Mouse (Mus musculus) forebrain, embryonic 13.5 days (tissue): Measurements from ENCODE around the gene Olfr1465. TPM values are rescaled to one million over a fixed set of nuclear protein-coding genes. Genes with fewer than 3 reads are reported as not detected.

Experiments
- ATAC-seq: fragments of 200-750 bp; cut with Nextera tagmentation; 2 replicates; pipeline ENCODE4 v1.8.0; 2017
- H3K27ac ChIP-seq: fragments of 300-500 bp; sonication (generic); 2 replicates; pipeline ENCODE4 v1.5.1; 2015; ENCODE audit warnings: inconsistent platforms, mild to moderate bottlenecking, moderate library complexity
- H3K27me3 ChIP-seq: fragments of 300-500 bp; sonication (generic); 2 replicates; pipeline ENCODE4 v1.6.1; 2015; ENCODE audit warnings: mild to moderate bottlenecking, inconsistent platforms
- H3K36me3 ChIP-seq: fragments of 300-500 bp; sonication (generic); 2 replicates; pipeline ENCODE4 v1.6.1; 2015; ENCODE audit warnings: mild to moderate bottlenecking, inconsistent platforms; ENCODE audit not compliant: poor library complexity, severe bottlenecking
- H3K4me1 ChIP-seq: fragments of 300-500 bp; sonication (generic); 2 replicates; pipeline ENCODE4 v1.6.1; 2015; ENCODE audit warnings: inconsistent platforms
- H3K4me2 ChIP-seq: fragments of 300-500 bp; sonication (generic); 2 replicates; pipeline ENCODE4 v1.6.1; 2015; ENCODE audit warnings: inconsistent platforms, mild to moderate bottlenecking, moderate library complexity
- H3K4me3 ChIP-seq: fragments of 300-500 bp; sonication (generic); 2 replicates; pipeline ENCODE4 v1.5.1; 2015; ENCODE audit warnings: mild to moderate bottlenecking, inconsistent platforms
- H3K9ac ChIP-seq: fragments of 300-500 bp; sonication (generic); 2 replicates; pipeline ENCODE4 v1.6.1; 2015; ENCODE audit warnings: mild to moderate bottlenecking, inconsistent platforms
- H3K9me3 ChIP-seq: fragments of 300-500 bp; sonication (generic); replicated peaks from 2 replicates; pipeline ENCODE4 v1.6.1; 2016; ENCODE audit warnings: inconsistent platforms
- WGBS: fragments of 180-500 bp; shearing (Covaris S2); methylation state at CpG from one replicate; pipeline ENCODE4 v1.1.7; 2015; 5-methylcytosine and 5-hydroxymethylcytosine counted together
- polyA plus RNA-seq: library from polyadenylated mRNA; unstranded; fragments of >200 nt; fragmentation: Nextera tagmentation; extraction: Ambion mirVana; gene quantifications from 2 replicates; pipeline ENCODE4 v1.2.1, GENCODE M21; 2015

Olfr1465 gene
- polyA plus RNA-seq: not detected in 2 replicates

- Histone ChIP-seq H3K4me3 (no peak within 1 kb of the TSS), H3K36me3 (no peaks in the 10 kb centered on the region), H3K9me3 (peaks cover 10% of the 10 kb centered on the region), H3K27ac (no peak within 1 kb of the TSS), H3K27me3 (no peaks in the 10 kb centered on the region), H3K4me2 (no peak within 1 kb of the TSS), H3K9ac (no peak within 1 kb of the TSS), H3K4me1 (no peaks in the 10 kb centered on the region)
- no peak for ATAC-seq
These were observed at the start of gene Olfr1465 for GRCm38 (mm10) chr19:13315441-13315840. TSS of gene Olfr1465 (minus strand) at chr19:13315541.

DNA sequence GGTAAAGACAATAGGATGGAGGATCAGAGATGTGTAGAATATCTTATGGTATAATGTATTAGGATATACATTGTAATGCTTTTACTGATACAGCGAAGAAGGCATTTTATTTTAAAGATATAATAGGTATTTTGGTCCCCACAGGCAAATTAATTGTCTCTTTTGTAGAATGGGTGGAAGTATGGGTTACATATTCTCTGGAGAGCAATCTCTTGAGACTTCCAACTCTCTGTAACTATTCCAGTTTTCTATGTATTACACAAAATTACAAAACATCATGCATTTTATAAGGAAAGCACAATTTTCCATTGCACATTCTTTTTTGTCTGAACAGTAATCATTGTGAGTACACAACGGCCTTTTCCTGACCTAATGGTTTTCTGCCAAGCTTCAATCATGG is 46.6 kb upstream of the Olfr1465 start, which contains the start of gene Olfr1467:
Olfr1467 (plus strand) TSS at position 301 of the 400 bp plus-strand sequence.
- H3K9me3 ChIP-seq: peaks cover 22% of the 10 kb centered on the region
- H3K4me3 ChIP-seq: no peak within 1 kb of the TSS
- no peak within 1 kb of the TSS for H3K27ac ChIP-seq
- no peak within 1 kb of the TSS for H3K4me2 ChIP-seq
- 76% methylated on average over 2 of the region's 2 CpGs for WGBS
- H3K4me1 ChIP-seq: no peaks in the 10 kb centered on the region
- no peaks in the 10 kb centered on the region for H3K36me3 ChIP-seq
- H3K27me3 ChIP-seq: no peaks in the 10 kb centered on the region
- H3K9ac ChIP-seq: no peak within 1 kb of the TSS
- ATAC-seq: no peak

DNA sequence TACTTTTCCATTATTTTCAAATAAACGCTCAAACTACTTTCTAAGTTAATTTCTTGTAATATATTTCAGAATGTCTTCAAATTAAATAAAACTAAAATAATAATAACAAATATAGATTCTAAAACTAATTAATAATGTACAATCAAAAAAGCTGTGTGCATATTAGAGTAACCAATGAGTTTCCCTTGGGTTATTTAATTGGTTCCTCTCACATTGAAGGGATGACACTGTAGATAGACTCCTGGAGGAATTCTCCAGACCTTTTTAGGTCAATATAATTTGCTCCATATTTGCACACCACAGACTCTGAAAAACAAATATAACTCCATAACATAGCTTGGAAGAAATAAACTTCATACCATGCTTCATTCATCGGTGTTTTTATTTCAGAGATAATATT is 23.2 kb upstream of the Olfr1465 start, which contains the start of gene Olfr1466:
Olfr1466 (plus strand) TSS at position 301 of the 400 bp plus-strand sequence.
- Histone ChIP-seq H3K9ac (no peak within 1 kb of the TSS), H3K27ac (no peak within 1 kb of the TSS), H3K27me3 (no peaks in the 10 kb centered on the region), H3K36me3 (no peaks in the 10 kb centered on the region), H3K9me3 (peaks cover 21% of the 10 kb centered on the region), H3K4me3 (no peak within 1 kb of the TSS), H3K4me1 (no peaks in the 10 kb centered on the region), H3K4me2 (no peak within 1 kb of the TSS)
- ATAC-seq: no peak
- 84% methylated on average over 2 of the region's 2 CpGs for WGBS

Other genes with a start within 250 kb of the Olfr1465 start
- gene Olfr1457, start 217.7 kb downstream of the Olfr1465 start, polyA plus RNA-seq: not detected in 2 replicates
- not detected in 2 replicates for gene Olfr1458, start 208.8 kb downstream of the Olfr1465 start, polyA plus RNA-seq
- gene Olfr1459, start 166.0 kb downstream of the Olfr1465 start, polyA plus RNA-seq: not detected in 2 replicates
- gene Olfr1461, start 152.5 kb downstream of the Olfr1465 start, polyA plus RNA-seq: not detected in 2 replicates
- gene Olfr1462, start 129.8 kb downstream of the Olfr1465 start, polyA plus RNA-seq: not detected in 2 replicates
- gene Olfr1463, start 84.2 kb downstream of the Olfr1465 start, polyA plus RNA-seq: not detected in 2 replicates
- gene Olfr1466, start 23.3 kb upstream of the Olfr1465 start, polyA plus RNA-seq: not detected in 2 replicates
- gene Olfr1467, start 46.7 kb upstream of the Olfr1465 start, polyA plus RNA-seq: not detected in 2 replicates
- not detected in 2 replicates for gene Olfr1469, start 92.3 kb upstream of the Olfr1465 start, polyA plus RNA-seq
- not detected in 2 replicates for gene Olfr1471, start 127.9 kb upstream of the Olfr1465 start, polyA plus RNA-seq
- not detected in 2 replicates for gene Olfr1472, start 140.5 kb upstream of the Olfr1465 start, polyA plus RNA-seq
- gene Olfr1474, start 154.0 kb upstream of the Olfr1465 start, polyA plus RNA-seq: not detected in 2 replicates
- gene Olfr1475, start 164.7 kb upstream of the Olfr1465 start, polyA plus RNA-seq: not detected in 2 replicates
- not detected in 2 replicates for gene Olfr1477, start 185.0 kb upstream of the Olfr1465 start, polyA plus RNA-seq
- gene Olfr1480, start 212.4 kb upstream of the Olfr1465 start, polyA plus RNA-seq: not detected in 2 replicates